Mouse (Mus musculus) hindbrain, embryonic 12.5 days (tissue): ENCODE data around the gene Nceh1. TPM values are rescaled to one million over a fixed set of nuclear protein-coding genes. Genes with fewer than 3 reads are reported as not detected.

Source experiments
- ATAC-seq: fragments of 200-750 bp; cut with Nextera tagmentation; 2 replicates; pipeline ENCODE4 v1.8.0; 2017; ENCODE audit warnings: moderate TSS enrichment; ENCODE audit not compliant: low FRiP score
- H3K27ac ChIP-seq: fragments of 300-500 bp; sonication (generic); 2 replicates; pipeline ENCODE4 v1.5.1; 2016; ENCODE audit warnings: mild to moderate bottlenecking
- H3K27me3 ChIP-seq: fragments of 300-500 bp; sonication (generic); 2 replicates; pipeline ENCODE4 v1.6.1; 2016; ENCODE audit warnings: mild to moderate bottlenecking
- H3K36me3 ChIP-seq: fragments of 300-500 bp; sonication (generic); 2 replicates; pipeline ENCODE4 v1.6.1; 2016; ENCODE audit warnings: mild to moderate bottlenecking
- H3K4me1 ChIP-seq: fragments of 300-500 bp; sonication (generic); 2 replicates; pipeline ENCODE4 v1.6.1; 2016
- H3K4me2 ChIP-seq: fragments of 300-500 bp; sonication (generic); replicated peaks from 2 replicates; pipeline ENCODE4 v1.6.1; 2016; ENCODE audit warnings: mild to moderate bottlenecking
- H3K4me3 ChIP-seq: fragments of 300-500 bp; sonication (generic); 2 replicates; pipeline ENCODE4 v1.5.1; 2016; ENCODE audit warnings: mild to moderate bottlenecking
- H3K9ac ChIP-seq: fragments of 300-500 bp; sonication (generic); 2 replicates; pipeline ENCODE4 v1.6.1; 2016; ENCODE audit warnings: mild to moderate bottlenecking, moderate library complexity
- H3K9me3 ChIP-seq: fragments of 300-500 bp; sonication (generic); replicated peaks from 2 replicates; pipeline ENCODE4 v1.6.1; 2016; ENCODE audit warnings: mild to moderate bottlenecking
- WGBS: fragments of 180-500 bp; shearing (Covaris S2); methylation state at CpG from one replicate; pipeline ENCODE4 v1.1.7; 2016; 5-methylcytosine and 5-hydroxymethylcytosine counted together
- polyA plus RNA-seq: library from polyadenylated mRNA; unstranded; fragments of >200 nt; fragmentation: Nextera tagmentation; extraction: Ambion mirVana; gene quantifications from 2 replicates; pipeline ENCODE4 v1.2.1, GENCODE M21; 2016

Gene Nceh1
- polyA plus RNA-seq, 1 experiment from 2014 or later: 5.6 TPM

DNA sequence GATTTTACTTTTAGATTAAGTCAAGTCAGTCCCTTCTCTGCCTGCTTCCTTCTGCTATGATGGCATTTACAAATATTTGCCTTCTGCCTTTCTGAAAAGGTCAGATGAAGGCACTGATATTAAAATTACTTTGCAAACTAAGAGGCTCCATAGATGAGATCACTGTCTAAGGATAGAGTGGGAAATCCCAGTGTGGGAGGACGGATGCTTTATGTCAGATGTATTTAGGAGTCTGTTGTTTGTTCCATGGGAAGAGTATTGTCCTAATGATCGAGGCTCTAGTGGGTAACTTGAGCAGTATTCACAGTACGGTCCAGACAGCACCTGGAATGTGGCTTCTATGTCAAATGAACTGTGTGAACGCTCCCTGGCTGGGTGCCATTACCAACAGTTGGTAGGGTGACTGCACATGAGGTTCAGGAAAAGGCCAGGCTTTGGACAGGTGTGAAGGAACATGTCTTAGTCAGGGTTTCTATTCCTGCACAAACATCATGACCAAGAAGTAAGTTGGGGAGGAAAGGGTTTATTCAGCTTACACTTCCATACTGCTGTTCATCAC lies 143.9 kb downstream of the Nceh1 start:
- WGBS: 79% methylated on average over 4 of the region's 4 CpGs

DNA sequence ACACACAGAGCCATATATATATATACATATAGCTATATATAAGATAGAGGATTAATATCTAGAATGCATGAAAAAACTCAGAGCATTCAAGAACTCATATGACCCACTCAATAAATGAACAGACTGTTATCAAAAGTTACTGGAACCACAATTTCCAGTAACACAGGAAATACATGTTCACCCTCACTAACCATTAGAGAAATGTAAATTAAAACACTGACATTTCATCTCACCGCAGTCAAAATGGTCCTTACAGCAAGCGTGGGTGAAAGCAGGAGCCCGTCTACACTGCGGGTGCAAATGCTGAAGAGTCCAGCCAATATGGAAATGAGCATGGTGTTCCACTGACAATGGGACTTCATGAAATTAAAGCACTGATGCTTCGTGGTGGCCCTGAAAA lies 147.9 kb downstream of the Nceh1 start:
- H3K9me3 ChIP-seq: no peaks in the 10 kb centered on the region
- no peaks in the 10 kb centered on the region for H3K4me1 ChIP-seq
- no peak overlapping the region for H3K4me3 ChIP-seq
- no peak overlapping the region for H3K27ac ChIP-seq
- no peaks in the 10 kb centered on the region for H3K36me3 ChIP-seq
- no peak overlapping the region for H3K9ac ChIP-seq
- ATAC-seq: no peak
- no peak overlapping the region for H3K4me2 ChIP-seq
- no peaks in the 10 kb centered on the region for H3K27me3 ChIP-seq
- WGBS: 89% methylated on average over 5 of the region's 5 CpGs

More for the DNA sequence above, 143.9 kb downstream of the Nceh1 start:
- ATAC-seq: no peak
- H3K36me3 ChIP-seq: no peaks in the 10 kb centered on the region
- no peaks in the 10 kb centered on the region for H3K4me1 ChIP-seq
- no peak overlapping the region for H3K9ac ChIP-seq
- no peak overlapping the region for H3K27ac ChIP-seq
- no peaks in the 10 kb centered on the region for H3K27me3 ChIP-seq
- H3K4me3 ChIP-seq: no peak overlapping the region
- H3K9me3 ChIP-seq: no peaks in the 10 kb centered on the region
- no peak overlapping the region for H3K4me2 ChIP-seq

Other genes with a start within 250 kb of the Nceh1 start
- gene Ect2, start 29.1 kb upstream of the Nceh1 start, polyA plus RNA-seq: 46.8 and 48.1 TPM in 2 replicates
- gene Tnfsf10, start 134.1 kb downstream of the Nceh1 start, polyA plus RNA-seq: not detected in 2 replicates
- gene Ghsr, start 188.4 kb downstream of the Nceh1 start, polyA plus RNA-seq: 0.23 and 0.54 TPM in 2 replicates